Mouse (Mus musculus): Measurements from ENCODE around the gene Ascl4.

- TF ChIP-seq CTCF (IDR thresholded peaks at IDR 0.05; ENCODE audit: low read depth) (no peak), EP300 (IDR thresholded peaks at IDR 0.05; ENCODE audit: low read depth) (no peak)
These were observed 35.4 kb downstream of the Ascl4 start for GRCm38 (mm10) chr10:85962897-85963296.
